Mouse (Mus musculus): ENCODE data around the gene Snx7.
A peak's percentile ranks its signal among the peaks of the same experiment; 100 is the strongest.

The Snx7 gene

GRCm38 (mm10) chr3:117817635-117818034 lies 51.1 kb downstream of the Snx7 start:
- DNase-seq (ENCODE audit: low read depth, low spot score) = no peak

- DNase-seq (ENCODE audit: low read depth, low spot score) = no peak
Observed at GRCm38 (mm10) chr3:117814218-117814617, 54.5 kb downstream of the Snx7 start.

DNA sequence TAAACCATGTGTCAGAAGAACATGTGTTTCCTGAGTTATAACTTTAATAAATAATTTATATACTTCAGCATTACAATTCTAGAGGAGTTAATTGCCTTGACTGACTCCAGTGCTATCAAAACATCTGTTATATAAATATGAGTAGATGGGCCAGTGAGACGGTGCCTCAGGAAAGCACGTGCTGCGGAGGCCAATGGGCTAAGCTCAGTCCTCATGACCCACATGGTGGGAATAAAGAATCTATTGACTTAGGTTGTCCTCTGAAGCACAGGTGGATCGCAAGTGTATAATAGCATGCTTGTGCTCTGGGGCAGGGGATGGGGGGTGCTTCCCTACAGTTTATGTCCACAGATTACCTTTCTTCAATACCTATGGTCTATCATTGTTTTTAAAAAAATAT lies 56.6 kb downstream of the Snx7 start:
- DNase-seq (ENCODE audit: low read depth, low spot score) = no peak

GRCm38 (mm10) chr3:117805782-117806181 lies 63.0 kb downstream of the Snx7 start:
- peak; percentile 74 for DNase-seq (ENCODE audit: low read depth, low spot score)

- no peak for DNase-seq (ENCODE audit: low read depth, low spot score)
Observed at GRCm38 (mm10) chr3:117794501-117794900, 74.2 kb downstream of the Snx7 start.

GRCm38 (mm10) chr3:117791951-117792350 lies 76.8 kb downstream of the Snx7 start:
- DNase-seq (ENCODE audit: low read depth, low spot score) = no peak

- no peak for DNase-seq (ENCODE audit: low read depth, low spot score)
Observed at GRCm38 (mm10) chr3:117791273-117791672, 77.5 kb downstream of the Snx7 start.

DNA sequence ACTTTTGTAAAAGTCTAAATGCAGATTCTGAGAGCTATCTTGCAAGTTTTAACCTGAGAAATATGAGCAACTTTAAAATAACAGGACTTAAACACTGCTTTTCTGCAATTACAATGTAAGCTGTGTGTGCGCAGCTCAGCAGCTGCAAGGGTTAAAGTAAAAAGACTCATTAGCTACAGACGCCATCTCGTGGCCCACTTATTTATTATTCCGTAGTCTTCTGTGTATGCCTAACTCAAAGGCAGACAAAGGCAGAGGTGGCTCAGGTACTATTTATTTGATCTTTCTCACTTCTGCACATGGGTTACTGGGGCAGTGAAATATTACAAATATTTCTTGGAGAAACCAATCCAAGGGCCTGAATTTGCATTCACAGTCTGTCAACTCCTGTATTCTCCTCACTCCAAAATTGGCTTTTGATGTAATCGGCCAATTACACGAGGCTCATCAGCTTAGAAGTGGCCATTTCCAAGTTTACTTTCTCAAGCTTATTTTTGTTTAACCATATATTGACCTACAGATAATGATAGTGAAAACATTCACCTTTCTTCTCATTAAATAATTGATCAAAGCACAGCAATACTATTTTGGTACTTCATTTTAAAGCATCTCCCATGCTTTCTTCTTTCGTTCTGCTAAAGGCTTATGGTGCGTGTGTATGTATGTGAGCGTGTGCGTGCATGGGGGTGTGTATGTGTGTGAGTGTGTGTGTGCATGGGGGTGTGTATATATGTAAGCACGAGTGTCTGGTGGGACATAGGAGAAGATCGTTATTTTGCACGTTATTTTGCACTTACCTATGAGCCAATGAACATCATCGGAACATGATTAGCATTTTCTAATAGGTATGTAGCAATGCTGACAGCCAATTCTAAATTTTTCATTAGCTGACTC lies 79.7 kb downstream of the Snx7 start:
- DNase-seq (ENCODE audit: low read depth, low spot score) = peak; percentile 73

- no peak for DNase-seq (ENCODE audit: low read depth, low spot score)
Observed at GRCm38 (mm10) chr3:117787247-117787646, 81.5 kb downstream of the Snx7 start.

DNA sequence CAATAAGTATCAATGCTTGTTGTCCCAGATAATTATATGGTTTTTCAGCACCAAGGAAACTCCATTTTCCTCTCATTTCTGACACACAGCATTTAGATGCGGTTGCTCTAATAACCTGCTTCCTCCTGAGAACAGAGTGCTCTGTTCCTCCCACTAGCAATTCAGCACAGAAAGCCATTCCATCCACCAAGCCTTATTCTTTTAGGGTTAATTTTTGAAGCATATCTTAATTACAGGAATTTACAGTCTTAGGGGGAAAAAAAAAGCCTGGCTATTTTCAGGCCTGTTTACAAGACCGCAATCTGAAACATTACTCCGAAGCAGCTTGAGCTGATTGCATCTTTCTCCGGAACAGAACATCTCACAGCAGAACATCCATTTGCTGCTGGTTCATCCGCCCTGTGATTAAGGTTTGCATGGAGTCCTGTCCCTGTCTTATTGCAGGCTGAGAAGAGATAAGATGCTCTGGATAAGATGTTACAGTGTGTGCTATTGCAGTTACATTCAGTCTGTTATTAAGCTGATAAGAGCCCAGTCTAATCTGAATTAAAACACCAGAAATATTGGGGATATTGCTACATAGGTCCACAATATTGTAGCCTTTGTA lies 116.5 kb downstream of the Snx7 start:
- DNase-seq (ENCODE audit: low read depth, low spot score) = peak; percentile 84

DNA sequence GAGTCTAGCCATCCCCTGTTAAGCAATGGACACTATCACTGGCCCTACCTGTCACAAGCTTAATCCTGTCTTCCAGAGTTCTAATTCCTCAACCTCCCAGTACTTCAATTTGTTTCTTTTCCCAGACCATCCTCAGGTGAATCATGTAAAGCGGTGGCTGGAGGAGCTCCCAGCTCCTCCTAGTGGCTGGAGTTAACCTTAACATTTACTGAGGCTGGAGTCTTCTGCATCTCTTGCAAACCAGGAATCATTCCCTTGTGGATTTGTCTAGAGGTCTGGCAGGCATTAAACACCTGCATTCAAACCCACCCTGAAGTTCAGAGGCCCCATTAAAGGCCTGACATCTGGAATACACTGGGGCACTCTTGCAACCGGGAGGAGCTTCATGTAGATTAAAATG lies 117.1 kb downstream of the Snx7 start:
- peak; percentile 56 for DNase-seq (ENCODE audit: low read depth, low spot score)

DNA sequence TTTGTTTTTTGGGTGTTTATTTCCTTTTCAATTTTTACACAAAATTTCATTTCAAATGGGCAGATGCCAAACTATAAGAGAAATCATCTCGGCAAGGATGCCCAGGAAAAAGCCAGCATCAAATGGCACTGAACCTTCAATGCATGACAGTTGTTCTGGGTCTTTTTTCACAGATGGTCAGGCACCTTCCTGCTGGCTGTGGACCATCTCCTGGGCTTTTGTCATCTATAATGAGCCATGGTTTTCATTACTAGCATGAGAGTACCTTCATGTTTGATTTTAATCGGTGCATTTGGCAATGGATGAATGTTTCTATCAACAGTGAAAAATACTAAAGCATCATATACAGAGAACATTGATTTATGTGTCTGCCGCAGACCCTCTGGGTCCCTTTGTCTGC lies 119.5 kb downstream of the Snx7 start:
- no peak for DNase-seq (ENCODE audit: low read depth, low spot score)

DNA sequence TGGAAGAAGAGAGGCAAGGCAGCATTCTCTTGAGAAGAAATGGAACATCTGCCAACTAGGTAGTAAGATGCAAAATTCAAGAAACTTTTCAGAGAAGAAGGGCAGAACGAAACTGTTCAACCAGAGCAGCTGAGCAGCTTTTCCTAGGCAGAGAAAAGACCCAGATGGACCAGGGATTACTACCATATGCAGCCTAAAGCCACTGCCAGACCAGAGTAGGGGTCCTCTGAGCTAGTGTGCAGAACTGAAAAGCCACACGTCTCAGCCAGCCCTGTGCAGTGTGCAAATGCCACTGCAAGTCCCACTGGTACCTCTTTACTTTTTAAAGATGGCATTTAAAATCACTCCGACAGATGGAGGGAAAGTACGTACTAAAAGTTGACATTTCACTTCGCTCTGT lies 129.0 kb downstream of the Snx7 start:
- DNase-seq (ENCODE audit: low read depth, low spot score) = no peak

GRCm38 (mm10) chr3:117732661-117733060 lies 136.1 kb downstream of the Snx7 start:
- no peak for DNase-seq (ENCODE audit: low read depth, low spot score)
